Mouse (Mus musculus) CD4-positive naive resting alpha-beta T cell, adult 57 days (primary cell): Measurements from ENCODE around the gene Dedd2. TPM values are rescaled to one million over a fixed set of nuclear protein-coding genes. Genes with fewer than 3 reads are reported as not detected.

ENCODE experiments used
- total RNA-seq: library from RNA; stranded (reverse); gene quantifications from one replicate; pipeline ENCODE4 v1.2.4, GENCODE M21; 2023

Gene Dedd2
- total RNA-seq, result 100 TPM

GRCm38 (mm10) chr7:25220457-25221101 lies at the start of gene Dedd2:
Gene Dedd2 (minus strand): TSS chr7:25220615.

GRCm38 (mm10) chr7:25267301-25267750 lies 46.9 kb upstream of the Dedd2 start, which contains the start of gene Cic:
Gene Cic (plus strand): TSS chr7:25267704.

GRCm38 (mm10) chr7:25250141-25250972 lies 29.9 kb upstream of the Dedd2 start, which contains the start of gene Erf:
Gene Erf (minus strand): TSS chr7:25250761.

GRCm38 (mm10) chr7:25237249-25238014 lies 17.0 kb upstream of the Dedd2 start, which contains the start of gene Gsk3a:
Gene Gsk3a (minus strand): TSS chr7:25237851.

GRCm38 (mm10) chr7:25221102-25221883 lies 878 bp upstream of the Dedd2 start, which contains the start of gene Zfp526:
Gene Zfp526 (plus strand): TSS chr7:25221425.

GRCm38 (mm10) chr7:25179606-25180161 lies 40.7 kb downstream of the Dedd2 start, which contains the start of gene Pou2f2:
Gene Pou2f2 (minus strand): TSS chr7:25179726.

Other genes with a start within 250 kb of the Dedd2 start
- gene Rabac1, start 247.9 kb downstream of the Dedd2 start, total RNA-seq, result 302 TPM
- gene Atp1a3, start 214.7 kb downstream of the Dedd2 start, total RNA-seq, result 17.4 TPM
- 5.6 TPM for gene Grik5, start 148.3 kb downstream of the Dedd2 start, total RNA-seq
- gene Zfp574, start 148.0 kb downstream of the Dedd2 start, total RNA-seq, result 21.9 TPM
- 16.6 TPM for gene Pou2f2, start 40.9 kb downstream of the Dedd2 start, total RNA-seq
- 18.2 TPM for gene Zfp526, start 810 bp upstream of the Dedd2 start, total RNA-seq
- 84.8 TPM for gene Gsk3a, start 17.2 kb upstream of the Dedd2 start, total RNA-seq
- 41.5 TPM for gene Erf, start 30.1 kb upstream of the Dedd2 start, total RNA-seq
- 318 TPM for gene Cic, start 47.1 kb upstream of the Dedd2 start, total RNA-seq
- gene Pafah1b3, start 77.4 kb upstream of the Dedd2 start, total RNA-seq, result 9.2 TPM
- not detected for gene Prr19, start 80.8 kb upstream of the Dedd2 start, total RNA-seq
- not detected for gene Tmem145, start 85.5 kb upstream of the Dedd2 start, total RNA-seq
- gene Megf8, start 96.5 kb upstream of the Dedd2 start, total RNA-seq, result 1.1 TPM
- gene Cnfn, start 149.1 kb upstream of the Dedd2 start, total RNA-seq, result not detected
- 14.6 TPM for gene Lipe, start 178.1 kb upstream of the Dedd2 start, total RNA-seq
- gene Cxcl17, start 192.3 kb upstream of the Dedd2 start, total RNA-seq, result not detected